Mouse (Mus musculus) kidney, adult 2 months (tissue): ENCODE data around the gene Tns3.

Source experiments
- CTCF ChIP-seq: fragments of 200-500 bp; conservative IDR thresholded peaks from 2 replicates; pipeline ENCODE4 v1.5.1; 2011; ENCODE audit warnings: low read depth, mild to moderate bottlenecking, control low read depth, low read length, moderate library complexity, mixed read lengths; ENCODE audit not compliant: insufficient read depth, insufficient read length
- POLR2A ChIP-seq: fragments of 200-500 bp; IDR thresholded peaks from one replicate; pipeline ENCODE4 v1.6.1; 2011; ENCODE audit warnings: low read depth, low read length, control low read depth

DNA sequence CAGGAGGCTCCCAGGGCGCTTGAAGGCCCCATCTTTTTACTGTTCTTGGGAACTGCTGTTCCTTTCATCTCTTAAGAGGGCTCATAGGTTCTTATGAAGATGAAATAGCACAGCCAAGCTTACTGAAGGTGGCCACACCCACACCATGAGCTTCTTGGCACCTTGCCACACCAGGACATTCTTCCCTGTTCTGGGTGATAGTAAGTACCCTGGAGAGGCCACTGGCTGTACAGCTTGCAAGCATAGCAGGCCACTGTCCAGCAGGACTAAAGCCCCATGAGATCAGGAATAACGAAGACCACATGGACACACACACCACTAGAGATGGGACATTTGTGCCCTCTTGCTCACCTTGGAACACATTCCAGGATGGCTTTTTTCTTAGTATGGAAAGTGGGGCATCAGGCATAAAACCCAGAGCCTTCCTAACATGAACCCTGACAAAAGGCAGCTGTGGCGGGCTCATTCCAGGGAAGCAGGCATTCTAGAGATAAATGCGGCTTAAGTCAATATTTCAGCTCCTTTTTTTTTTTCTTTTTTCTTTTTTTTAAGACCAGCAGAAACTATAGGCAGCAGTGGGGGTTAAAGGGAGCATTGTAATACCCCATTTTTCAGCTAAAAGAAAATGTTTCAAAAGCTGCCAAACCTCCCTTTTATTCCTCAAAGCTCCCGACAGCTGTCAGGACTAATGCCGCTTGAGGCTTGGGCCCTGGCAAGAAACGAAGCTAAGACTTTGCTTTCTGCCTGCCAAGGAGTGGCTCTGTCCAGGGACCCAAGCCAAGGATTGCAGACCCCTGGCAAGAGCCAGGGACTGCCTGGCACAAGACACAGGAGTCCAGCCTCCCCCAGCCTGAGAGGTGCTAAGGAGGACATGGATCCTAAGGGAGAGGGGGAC lies 150.7 kb downstream of the Tns3 start:
- TF ChIP-seq CTCF (no peak), POLR2A (no peak)
